Mouse (Mus musculus) v-Abl transformed pro-B cells (cell line): ENCODE results near the gene Lpcat3.
"Not testable (repeated sequence)": the region's sequence is repeated elsewhere in the genome, so short reads cannot be mapped to it uniquely, and the experiment has no call there.

Source experiments
- in situ Hi-C, 2 experiments: fragments of 400-800 bp; cut with MboI; formaldehyde crosslinking; loops; one replicate each; pipeline ENCODE4 v1.15.1; 2025; ENCODE audit not compliant: unreplicated experiment in 2 of 2

The Lpcat3 gene

DNA sequence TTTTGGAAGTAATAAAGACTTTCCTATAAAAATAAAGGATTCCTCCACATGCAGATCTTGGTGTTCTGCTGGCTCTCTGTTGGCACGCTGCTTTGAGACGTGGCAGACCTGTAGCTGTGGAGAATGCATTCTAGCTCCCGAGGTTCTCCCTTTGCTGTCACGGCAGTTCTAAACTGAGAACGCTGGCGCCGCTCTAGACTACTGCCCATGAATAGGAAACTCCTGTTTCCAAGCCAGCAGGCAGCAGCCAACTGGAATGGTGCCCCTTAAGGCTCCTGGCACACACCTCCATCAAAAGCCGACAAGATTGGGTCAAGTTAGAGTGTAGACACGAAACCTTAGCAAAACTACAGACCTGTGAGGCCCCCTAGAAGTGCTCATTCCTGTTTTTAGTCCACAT lies 10.8 kb downstream of the Lpcat3 start:
- in situ Hi-C loops, result no loop called here

DNA sequence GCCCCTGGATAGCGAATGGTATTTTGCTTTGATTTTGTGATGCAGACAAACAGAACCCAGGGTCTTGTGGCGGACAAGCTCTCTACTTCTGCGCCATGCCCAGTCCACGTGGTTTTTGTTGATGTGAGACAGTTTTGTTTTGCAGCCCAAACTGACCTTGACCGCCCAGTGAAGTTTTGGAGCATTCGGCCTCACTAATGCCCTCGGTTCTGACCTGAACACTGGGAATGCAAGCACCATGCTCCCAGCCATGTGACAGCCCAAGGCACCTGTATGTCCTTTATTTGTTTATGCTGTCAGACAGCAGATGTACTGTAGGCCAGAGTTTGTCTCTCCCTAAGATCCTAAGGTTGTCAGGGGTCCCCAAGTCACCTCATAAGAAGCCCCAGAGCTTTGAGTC lies 11.8 kb downstream of the Lpcat3 start:
- in situ Hi-C loops, result no loop called here

DNA sequence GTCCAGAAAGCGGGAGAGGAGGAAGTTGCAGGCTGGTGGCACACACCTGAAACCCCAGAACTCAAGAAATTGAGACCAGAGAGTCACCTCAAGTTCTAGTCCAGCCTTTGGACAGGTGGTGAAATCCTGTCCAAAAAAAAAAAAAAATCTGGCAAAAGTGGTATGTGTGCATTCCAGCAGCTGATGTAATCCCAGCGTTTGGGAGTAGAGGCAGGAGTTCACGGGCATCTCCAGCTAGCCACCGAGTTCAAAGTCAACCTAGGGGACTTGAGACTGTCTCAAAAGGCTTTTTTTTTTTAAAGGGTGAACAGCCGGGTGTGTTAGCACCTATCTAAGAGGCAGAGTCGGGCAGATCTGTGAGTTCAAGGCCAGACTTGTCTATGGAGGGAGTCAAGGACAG lies 13.3 kb downstream of the Lpcat3 start:
- in situ Hi-C loops, result no loop called here

DNA sequence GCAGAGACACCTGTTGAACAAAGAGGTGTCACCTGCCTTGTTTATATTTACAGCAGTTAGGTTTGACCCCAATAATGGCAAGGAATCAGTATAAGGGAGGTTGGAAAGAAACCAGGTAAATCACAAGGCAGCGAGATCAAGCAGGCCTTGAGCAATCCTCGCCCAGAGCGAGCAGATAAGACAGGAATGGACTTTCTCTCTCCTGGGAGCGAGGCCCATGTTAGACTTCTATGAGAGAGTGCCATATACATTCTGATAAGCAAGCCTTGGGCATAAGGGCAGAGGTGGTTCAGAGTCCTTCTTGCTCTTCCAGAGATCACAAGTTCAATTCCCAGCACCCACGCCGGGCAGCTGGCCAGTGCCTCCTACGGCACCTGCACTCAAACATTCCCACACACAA lies 15.9 kb downstream of the Lpcat3 start:
- in situ Hi-C loops, result no loop called here

DNA sequence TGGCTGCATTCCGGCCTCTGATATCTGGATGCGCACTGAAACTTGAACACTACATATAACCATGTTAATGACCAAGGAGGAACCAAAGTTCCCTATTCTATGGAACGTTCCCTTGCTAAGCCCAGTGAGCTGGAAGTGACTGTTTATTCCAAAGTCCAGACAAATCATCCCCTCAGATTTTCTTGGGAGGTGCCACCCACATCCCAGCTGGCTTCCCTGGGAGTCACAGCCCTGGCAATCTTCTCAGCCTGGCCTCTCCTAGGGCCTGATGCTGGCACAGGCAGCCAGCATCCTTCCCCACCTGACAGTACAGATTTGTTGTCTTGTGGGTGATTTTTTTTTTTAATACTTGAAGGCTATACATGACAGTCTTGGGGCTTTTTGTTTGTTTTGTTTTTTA lies 16.7 kb downstream of the Lpcat3 start:
- in situ Hi-C loops, result no loop called here

DNA sequence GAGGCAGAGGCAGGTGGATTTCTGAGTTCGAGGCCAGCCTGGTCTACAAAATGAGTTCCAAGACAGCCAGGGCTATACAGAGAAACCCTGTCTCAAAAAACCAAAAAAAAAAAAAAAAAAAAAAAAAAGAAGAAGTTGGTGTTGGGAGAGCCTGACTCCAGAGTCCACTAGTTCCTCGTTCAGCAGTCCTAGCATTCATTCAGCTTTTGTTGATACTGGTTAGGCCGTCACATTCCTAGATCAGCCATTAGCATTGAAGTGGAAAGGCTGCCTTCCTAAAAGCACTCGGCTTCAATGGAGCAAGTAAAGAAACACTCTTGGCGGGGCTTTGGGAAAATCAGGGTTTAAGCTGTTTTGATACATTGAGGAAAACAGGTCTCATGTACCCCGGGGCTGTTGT lies 19.5 kb downstream of the Lpcat3 start:
- in situ Hi-C loops, result not testable (repeated sequence)

DNA sequence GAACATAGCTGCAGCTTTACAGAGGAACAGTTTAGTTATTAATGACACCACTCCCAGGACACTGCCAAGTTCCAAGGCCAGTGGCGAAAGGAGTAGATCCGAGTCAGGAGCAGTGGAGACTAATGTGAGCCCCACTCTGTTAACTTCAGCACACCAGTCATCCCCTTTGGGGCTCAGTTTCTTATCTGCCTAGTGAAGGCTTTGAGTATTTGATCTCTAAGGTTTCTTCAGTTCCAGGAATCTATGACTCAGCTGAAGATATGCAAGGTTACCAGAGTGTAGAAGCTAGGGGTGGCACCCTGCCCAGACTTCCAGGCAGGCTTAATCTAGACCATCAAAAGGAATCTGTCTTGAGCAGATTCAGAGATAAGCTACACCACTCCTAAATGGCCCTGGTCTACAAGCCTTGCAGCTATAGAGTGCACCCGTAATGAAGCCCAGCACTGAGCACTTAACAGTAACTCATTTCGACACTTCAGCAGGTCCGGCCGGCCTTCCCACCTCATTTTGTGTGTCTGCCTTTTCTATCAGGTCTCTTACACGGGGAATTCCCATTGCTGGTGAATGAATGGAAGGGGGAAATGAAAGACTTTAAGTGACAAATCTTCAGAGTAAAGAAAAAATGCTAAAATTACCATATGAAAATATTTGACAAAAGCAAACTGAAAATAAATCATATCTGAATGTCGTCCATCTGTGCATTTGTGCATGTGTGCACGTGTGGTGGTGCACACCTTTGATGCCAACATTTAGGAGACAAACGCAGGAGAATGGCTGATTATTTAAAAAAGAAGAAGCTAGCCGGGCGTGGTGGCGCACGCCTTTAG lies 21.0 kb downstream of the Lpcat3 start:
- in situ Hi-C loops, result no loop called here

DNA sequence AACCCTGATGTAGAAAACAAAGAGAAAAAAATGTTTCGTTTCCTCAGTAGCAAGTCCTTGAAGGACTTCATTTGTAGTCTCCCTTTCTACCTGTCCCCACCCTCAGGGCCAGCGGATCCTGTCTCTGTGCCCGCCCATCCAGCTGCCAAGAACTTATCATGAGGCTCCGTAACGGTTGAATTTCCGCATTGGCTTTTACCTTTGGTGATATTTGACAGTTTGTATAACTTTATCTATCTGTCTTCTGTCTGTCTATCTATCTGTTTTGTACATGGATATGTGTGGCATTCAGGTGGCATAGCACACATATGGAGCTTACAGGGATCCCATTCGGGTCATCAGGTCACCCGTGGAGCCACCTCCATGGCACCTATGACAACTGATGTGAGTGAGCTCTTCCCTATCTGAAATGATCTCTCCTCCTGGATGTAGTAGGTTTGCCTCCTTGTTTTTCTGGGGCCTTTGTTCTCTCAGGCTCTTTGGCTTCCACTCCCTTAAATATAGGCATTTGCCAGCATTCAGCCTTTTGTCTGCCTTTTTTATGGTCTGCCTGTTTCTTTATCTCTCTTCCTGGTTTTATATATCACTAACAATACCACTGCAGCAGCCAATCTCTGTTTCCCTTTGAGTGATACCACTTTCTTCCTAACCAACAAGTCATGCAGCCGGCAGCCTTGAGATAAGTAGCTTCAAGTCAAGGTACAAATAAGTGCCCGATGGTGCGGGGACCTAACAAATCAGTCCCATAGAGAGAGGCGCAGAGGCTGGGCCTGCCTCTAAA lies 23.0 kb downstream of the Lpcat3 start:
- in situ Hi-C loops, result no loop called here

DNA sequence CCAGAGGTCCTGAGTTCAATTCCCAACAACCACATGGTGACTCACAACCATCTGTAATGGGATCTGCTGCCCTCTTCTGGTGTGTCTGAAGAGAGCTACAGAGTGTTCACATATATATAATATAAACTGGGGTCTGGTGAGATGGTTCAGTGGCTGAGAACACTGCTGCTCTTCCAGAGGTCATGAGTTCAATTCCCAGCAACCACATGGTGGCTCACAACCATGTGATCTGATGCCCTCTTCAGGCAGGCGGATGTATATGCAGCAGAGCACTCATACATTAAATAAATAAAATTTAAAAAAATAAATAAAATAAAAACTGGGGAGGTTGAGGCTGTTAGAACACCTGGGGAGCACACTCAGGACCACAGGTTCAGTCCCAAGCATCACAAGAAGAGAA lies 23.8 kb downstream of the Lpcat3 start:
- in situ Hi-C loops, result not testable (repeated sequence)

DNA sequence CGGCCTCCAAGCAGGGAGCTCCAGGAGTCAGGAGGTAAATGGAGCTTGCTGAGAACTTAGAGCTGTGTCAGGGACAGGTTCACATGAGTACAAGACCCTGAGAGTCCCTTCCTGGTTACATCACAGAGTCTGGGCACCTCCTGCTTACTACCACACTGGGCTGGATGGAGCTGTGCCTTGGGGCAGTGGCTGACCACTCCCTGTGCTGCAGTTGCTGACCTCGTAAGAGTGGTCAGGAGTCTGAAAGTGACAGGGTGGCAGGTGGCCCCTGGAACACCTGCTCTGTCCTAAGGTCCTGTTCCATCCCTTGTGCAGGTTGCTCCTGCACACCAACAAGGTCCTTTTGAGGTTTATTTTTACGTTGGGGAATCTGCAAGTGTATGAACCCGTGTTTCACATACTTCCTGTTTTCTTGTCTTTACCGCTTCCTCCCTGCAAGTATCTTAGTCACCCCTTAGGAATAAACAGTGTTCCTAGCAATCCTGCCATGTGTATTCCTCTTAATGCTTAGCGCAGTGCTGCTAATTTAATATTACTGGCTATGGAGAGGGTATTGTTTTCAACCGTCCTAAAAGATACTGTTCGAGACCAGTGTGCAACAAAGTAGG lies 25.4 kb downstream of the Lpcat3 start:
- in situ Hi-C loops, result no loop called here

DNA sequence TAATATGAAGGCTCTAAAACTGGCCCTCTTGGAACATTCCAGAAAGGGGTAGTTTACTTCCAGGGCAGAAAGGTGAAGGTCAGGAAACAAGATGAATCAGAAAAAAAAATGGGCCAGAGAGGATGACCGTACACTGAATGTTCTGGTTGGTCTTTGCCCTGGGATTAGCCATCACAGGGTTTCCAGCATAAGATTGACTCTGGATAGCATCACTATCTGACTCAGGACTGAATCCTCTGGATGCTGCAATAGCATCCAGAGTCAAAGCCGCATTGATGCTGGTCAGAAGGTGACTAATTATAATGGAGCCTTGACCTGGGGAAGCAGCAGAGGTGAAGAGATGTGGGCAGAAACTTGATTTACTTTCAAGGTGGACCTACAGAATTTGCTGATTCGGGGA lies 26.2 kb downstream of the Lpcat3 start:
- in situ Hi-C loops, result no loop called here

DNA sequence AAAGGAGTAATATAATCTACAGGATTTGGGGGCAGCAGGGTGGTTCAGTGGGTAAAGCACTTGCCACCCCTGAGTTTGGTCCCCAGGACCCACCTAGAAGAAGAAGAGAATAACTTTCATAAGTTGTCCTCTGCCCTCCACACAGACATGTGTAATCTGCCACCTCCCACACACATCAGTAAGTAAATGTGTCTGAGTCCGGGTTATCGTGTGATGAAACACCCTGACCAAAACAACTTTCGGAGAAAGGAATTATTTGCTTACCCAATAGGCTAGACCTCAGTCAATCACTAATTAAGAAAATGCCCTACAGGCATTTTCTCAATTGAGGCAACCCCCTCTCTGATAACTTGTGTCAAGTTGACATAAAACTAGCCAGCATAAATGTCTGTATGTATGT lies 27.7 kb downstream of the Lpcat3 start:
- in situ Hi-C loops, result no loop called here

DNA sequence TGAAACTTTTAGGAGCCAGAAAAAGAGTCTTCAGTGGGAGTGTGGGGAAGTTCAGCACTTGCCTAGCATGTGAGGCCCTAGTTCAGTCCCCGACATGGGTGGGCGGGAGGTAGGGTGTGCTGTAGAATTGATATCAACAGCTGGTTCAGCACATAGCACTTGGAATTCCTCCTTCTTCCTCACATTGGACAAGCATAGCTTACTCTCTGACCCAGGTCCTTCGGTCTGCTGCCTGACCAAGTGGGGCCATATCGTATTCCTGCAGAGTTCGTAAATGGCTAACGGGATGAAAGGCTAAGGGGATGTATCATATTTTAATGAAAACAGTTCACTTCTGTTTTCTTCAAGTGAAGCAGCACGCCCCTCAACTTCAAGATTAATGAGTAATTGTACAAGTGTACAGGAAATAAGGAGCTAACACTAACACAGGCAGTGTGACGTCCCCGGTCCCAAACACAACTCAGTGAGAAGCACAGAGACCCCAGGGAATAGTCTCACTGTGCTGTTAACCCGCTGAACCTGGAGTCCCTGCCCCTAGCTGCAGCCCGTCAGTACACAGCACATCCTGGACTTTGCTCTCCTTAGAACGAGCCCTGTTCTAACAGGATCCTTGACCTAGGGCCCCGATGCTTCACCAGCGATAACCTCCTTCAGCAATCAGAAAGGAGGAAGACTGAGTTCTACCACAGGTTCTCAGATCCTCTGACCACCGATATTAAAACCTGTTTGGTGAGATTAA lies 30.6 kb downstream of the Lpcat3 start:
- in situ Hi-C loops, result no loop called here

DNA sequence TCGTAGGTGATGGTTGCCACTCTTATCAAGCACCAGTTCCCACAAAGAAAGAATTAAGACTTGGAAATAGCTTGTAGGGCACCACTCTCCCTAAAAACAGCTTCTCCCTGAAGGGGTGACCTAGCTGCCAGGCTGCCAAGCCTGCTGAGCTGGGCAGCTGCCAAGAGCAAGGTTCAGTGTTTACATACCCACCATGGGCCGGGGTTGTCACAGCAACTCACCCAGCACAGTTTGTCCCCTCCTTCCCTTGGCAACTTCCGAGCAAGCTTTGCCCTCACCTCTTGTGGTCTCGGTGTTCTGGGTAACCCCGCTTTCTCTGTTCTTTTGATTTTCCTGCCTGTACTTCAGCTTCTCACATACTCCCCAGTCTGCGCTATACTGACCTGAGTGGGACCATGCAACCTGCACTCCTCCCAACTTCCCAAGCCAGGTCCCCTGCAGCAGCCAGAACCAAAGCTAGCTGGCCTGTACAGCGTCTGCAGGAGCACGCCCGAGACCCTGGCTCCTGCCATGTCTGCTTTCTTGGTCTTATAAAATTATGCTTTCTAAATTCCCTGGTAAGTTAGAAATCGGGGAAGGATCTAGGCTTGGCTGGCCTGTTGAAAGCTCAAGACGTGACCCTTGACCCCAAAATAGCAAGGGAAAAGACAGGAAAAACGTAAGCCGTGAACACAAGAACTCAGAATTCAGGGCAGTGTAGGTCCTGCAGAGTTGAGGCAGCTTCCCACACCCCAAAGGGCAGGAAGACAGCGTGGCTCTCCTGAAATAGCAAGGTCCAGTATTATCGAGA lies 31.5 kb downstream of the Lpcat3 start:
- in situ Hi-C loops, result no loop called here

DNA sequence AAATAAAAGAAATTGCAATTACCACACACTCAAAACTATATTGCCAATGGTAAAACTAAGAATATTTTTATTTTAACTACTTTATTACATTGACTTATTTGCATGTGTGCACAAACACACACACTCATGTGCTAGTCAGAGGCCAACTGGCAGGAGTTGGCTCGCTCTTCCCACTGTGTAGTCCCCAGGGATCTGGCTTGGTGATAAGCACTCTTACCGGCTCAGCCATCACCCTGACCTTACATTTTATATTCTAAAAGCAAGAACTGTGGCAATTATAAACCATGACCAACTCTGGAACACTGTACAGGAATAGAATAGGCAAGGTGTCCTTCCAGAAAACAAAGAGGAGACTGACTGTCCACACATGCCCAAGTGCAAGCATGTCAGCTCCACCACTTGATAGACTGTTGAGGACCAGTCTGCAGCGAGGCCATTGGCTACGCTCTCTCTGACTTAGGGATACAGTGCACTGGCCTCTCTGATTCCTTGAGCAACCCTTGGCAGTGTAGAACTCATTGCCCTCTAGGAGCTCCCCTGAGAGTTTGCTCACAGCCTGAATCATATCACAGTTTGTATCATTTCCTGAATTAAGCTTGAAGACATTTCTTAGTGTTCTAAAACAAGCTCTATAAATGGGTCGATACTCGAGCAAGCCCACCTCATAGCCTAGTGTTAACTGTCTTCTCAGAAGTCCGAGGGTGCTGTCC lies 33.8 kb downstream of the Lpcat3 start:
- in situ Hi-C loops, result no loop called here

DNA sequence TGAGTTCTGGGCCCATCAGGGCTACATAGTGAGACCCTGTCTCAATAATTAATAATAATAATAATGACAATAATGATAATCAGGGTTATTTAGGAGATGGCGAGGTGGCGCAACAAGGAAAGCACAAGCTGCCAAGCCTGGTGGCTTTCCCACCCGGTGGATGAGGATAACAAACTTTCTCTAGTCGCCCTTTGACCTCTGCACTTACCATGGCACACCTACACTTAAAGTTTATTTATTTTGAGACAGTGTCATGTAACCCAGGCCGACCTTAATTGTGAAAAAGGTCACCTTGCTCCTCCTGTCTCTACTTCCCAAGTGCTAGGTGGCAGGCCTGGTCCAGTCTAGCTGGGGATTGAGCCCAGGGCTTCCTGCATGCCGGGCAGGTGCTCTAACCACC lies 35.9 kb downstream of the Lpcat3 start:
- in situ Hi-C loops, result no loop called here

DNA sequence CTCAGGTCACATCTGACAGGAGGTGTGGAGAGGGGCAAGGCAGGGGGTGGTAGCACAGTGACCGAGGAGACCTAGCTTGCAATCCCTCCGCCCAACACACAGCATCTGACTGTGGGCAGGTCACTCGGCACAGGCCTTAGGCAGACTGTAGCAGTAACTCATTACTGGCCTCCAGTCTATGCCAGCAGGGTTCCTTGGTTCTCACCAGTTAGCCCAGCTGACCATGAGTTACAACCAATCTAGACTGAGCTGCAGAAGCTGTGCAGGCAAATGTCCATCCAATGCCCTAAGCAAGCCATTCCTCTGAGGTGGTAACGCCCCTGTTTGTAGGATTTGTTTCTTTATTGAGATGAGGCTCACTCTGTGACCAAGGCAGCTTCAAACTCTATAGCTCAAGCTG lies 36.5 kb downstream of the Lpcat3 start:
- in situ Hi-C loops, result no loop called here

DNA sequence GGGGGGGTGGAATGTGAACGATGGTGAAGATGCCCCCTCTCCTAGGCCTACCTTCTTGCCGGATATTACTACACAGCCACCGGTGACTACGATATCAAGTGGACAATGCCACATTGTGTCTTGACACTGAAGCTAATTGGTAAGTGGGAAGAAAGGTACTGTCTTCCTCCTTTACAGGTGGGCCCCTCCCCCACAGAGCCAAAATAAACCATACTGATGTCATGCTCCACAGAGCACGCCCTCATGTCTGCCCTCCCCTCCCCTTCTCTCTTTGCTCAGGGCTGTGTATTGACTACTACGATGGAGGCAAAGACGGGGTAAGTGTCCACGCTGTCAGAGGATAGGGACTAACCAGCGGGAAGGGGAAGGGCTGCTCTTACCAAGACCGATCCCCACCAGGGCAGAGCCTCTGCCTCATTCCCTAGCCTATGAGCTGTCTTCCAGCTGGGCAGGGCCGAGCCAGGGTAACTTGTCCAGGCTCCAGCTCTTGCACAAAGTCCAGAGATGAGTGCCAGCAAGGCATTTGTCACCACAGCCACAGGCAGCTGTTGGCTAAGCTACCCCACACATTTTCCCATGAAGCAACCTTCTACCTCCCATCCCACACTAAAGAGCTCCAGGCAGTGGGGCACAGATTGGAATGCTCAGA lies 37.3 kb downstream of the Lpcat3 start:
- in situ Hi-C loops, result no loop called here

DNA sequence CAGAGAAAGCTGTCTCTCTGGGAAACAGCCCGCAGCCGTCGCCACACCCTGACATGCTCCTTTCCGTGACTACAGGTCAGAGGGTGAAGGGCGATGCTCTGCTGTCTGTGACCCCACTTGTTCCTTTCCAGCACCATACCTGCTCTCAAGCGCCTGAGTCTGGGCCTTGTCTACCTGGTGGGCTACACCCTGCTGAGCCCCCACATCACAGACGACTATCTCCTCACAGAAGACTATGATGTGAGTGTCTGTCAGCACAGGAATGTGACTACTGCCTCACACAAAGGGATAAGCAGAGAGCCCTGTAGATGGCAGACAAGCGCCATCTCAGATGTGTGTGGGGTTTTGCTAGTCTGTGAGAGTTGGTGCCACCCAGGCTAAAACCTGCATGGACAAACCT lies 38.5 kb downstream of the Lpcat3 start:
- in situ Hi-C loops, result no loop called here
